Mouse (Mus musculus) yolk sac, embryonic 10.5 days (tissue): ENCODE measurements at regions not wholly inside any gene's neighbourhood (a gene's known extent, or its start where the extent isn't known, plus 50 kb on each side); places are given as distances from the start of the nearest gene placed in this dataset.

Source experiments
- DNase-seq: peaks from one replicate; pipeline ENCODE4 v3.0.0-alpha.2; 2017; ENCODE audit warnings: low spot score

GRCm38 (mm10) chr17:64382894-64383293 lies 51.2 kb upstream of the Pja2 start:
- DNase-seq = no peak

DNA sequence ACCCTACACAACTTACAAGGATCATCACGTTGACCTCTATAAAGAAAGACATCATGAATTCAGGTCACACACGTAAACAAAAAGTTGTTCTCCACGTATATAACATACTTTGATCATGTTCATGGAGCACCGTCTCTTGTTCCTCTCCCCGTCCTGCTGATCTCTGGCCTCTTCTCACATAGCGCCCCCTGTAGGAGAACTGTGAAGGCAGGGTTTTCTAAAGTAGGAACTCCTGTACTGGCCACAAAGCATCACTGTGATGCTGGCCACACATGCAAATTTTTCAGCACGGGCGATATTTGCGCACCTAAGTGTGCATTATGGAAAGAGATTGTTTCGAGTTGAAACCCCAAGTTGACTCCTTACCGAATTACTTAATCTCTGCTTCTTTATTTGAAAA lies 51.9 kb upstream of the Pja2 start:
- DNase-seq = no peak

DNA sequence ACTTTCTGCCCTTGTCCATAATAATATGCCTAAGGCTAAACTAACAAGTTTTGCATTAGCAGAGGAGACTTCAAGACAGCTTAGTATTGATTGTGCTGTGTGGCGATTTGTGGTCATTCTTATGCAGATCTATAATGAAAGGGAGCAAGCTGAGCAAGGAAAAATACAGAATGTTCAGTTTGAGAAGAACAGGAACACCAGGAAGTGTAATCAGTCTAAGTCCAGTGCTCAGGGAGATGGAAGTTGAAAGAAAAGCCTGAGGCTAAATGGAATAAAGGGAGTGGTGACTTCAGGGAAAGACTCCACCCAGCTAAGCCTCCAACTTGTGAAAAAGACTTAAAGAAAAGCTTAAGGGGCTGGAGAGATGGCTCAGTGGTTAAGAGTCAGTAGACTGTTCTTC lies 58.6 kb upstream of the Pja2 start:
- no peak for DNase-seq

GRCm38 (mm10) chr17:64397254-64397897 lies 65.7 kb upstream of the Pja2 start:
- no peak for DNase-seq

- DNase-seq = no peak
Observed at GRCm38 (mm10) chr17:64398114-64398692, 66.5 kb upstream of the Pja2 start.

GRCm38 (mm10) chr17:64398708-64399107 lies 67.0 kb upstream of the Pja2 start:
- DNase-seq = no peak

- DNase-seq = no peak
Observed at GRCm38 (mm10) chr17:64406742-64407254, 75.1 kb upstream of the Pja2 start.

- no peak for DNase-seq
Observed at GRCm38 (mm10) chr17:64407255-64408011, 75.7 kb upstream of the Pja2 start.

GRCm38 (mm10) chr17:64425811-64426210 lies 94.1 kb upstream of the Pja2 start:
- DNase-seq = no peak

GRCm38 (mm10) chr17:64426536-64426935 lies 94.8 kb upstream of the Pja2 start:
- DNase-seq = no peak

- no peak for DNase-seq
Observed at GRCm38 (mm10) chr17:64439571-64439970, 107.9 kb upstream of the Pja2 start.

DNA sequence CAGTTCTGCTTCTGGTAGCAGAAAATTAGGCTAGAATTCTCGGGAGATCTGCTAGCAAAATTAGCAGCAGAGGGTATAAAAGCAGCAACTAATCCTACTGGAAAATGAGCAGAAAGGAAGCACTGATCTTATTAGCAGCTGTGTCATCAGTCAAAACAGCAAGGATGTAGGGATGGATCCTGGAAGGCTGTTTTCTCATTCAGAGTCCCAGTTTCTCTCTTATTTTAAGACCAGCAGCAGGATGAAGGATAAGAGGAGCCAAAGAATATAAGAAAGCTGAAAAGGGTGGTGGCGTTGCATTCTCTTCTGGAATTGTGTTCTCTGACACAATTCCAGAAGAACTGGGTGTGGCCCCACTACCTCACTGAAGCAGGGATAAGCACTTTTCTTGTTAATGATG lies 123.0 kb upstream of the Pja2 start:
- DNase-seq = no peak

GRCm38 (mm10) chr17:64466273-64466672 lies 134.3 kb upstream of the Man2a1 start:
- DNase-seq = no peak

GRCm38 (mm10) chr17:64466746-64467145 lies 133.8 kb upstream of the Man2a1 start:
- DNase-seq = no peak

GRCm38 (mm10) chr17:64467297-64467696 lies 133.2 kb upstream of the Man2a1 start:
- DNase-seq = no peak

- no peak for DNase-seq
Observed at GRCm38 (mm10) chr17:64469754-64470400, 130.7 kb upstream of the Man2a1 start.

DNA sequence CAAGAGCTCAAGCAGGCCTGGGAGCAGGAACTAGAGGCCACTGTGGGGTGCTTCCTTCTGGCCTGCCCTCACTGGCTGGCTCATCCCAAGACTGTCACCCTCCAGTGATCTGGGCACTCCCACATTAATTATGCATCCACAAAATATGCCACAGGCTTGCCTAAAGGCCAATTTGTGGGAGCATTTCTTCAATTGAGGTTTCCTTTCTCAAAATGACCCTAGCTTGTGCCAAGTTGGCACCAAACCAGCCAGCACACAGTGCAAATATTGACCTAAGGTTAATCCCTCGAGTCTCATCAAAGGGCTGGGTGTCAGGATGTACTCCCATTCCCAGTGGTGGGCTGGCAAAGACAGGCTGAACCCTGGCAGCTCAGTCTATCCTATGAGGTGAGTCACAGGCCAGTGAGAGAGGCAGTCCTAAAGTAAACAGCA lies 119.9 kb upstream of the Man2a1 start:
- DNase-seq = no peak

GRCm38 (mm10) chr17:64484835-64485234 lies 115.7 kb upstream of the Man2a1 start:
- DNase-seq = no peak

DNA sequence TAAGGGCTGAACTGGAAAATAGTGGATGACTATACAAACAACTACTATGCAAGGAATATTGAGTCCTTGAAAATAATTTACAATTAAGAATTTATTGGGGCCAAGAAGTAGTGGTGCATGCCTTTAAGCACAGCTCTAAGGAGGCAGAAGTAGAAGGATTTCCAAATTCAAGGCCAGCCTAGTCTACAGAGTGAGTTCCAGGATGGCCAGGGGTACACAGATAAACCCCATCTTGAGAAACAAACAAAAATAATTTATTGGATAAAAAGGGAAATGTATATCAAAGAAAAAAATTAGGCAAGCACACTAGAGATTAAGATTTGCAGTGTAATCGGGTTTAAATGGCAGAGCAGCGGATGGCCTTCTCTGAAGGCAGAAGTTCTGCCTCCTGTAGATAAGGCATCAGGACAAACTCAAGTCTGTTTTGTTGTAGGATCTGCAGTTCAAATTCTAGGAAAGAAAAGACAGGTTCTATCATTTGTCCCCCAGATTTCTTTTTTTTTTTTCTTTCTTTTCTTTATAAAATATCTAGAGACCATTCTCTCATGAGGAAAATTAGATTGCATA lies 110.7 kb upstream of the Man2a1 start:
- no peak for DNase-seq

GRCm38 (mm10) chr17:64490664-64491063 lies 109.9 kb upstream of the Man2a1 start:
- DNase-seq = no peak

GRCm38 (mm10) chr17:64491922-64492353 lies 108.6 kb upstream of the Man2a1 start:
- peak; percentile 50 for DNase-seq

GRCm38 (mm10) chr17:64492614-64493269 lies 107.8 kb upstream of the Man2a1 start:
- no peak for DNase-seq
